8 mouse cellular contexts compared by ENCODE assay signal in the genomic region with DNA sequence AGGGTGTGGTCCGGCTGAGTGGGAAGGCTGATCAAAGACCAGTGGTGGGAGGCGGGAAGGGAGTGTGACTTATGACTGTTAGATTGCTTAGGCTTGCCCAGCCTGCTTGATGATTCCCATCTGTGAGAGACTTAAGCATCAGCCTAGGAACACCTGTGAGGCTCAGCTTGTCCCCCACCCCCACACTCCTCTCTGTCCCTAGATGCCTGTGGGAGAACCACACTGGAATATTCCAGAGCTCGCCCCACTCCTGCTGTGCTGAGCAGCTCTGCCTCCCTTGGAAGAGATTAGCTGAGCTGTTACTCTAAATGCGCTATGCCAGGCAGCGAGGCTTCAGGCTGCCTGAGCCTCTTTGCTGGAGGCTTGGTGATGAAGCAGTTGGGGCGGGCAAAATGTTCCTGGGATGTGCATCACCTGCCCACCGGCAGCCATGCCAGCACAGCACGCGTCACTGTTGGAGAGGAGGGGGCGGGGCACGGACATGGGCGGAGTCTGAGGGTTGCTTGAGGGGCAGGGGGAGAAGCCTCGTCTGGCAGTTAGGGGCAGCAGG. TPM values are rescaled to one million over a fixed set of nuclear protein-coding genes. Genes with fewer than 3 reads are reported as not detected.
DNase-seq lines count a peak whose midpoint lies in the region; ATAC-seq and TF ChIP-seq lines count a peak whose summit lies in the region.
"Not testable (repeated sequence)": the region's sequence is repeated elsewhere in the genome, so short reads cannot be mapped to it uniquely, and the experiment has no call there.

No protein-coding gene starts in this region.

- not testable (repeated sequence) for H3K27ac ChIP-seq in forebrain, postnatal 0 days (ENCODE audit: low read depth, low read length)
- 0 out of 2 replicates have a peak overlapping the region, but pooled peaks have one; percentile 10 for H3K27ac ChIP-seq in limb, embryonic 13.5 days

- intact Hi-C loops in heart, postnatal 36 days (cut with DNase I), result not testable (repeated sequence)

- H3K36me3 ChIP-seq in forebrain, postnatal 0 days (ENCODE audit: insufficient read depth), result not testable (repeated sequence)
- H3K36me3 ChIP-seq in limb, embryonic 13.5 days, result peaks cover 27% of the 10 kb centered on the region

- DNase-seq in 3134 (ENCODE audit: extremely low read depth, insufficient read length, low spot score), result peak; percentile 62
- DNase-seq in cerebellum, postnatal 14 days, result peak; percentile 39 to 54
- DNase-seq in forebrain, postnatal 0 days, result peak; percentile 62
- peak; percentile 30 to 39 for DNase-seq in heart, postnatal 36 days
- peak; percentile 58 for DNase-seq in layer of hippocampus, adult 11-12 months (ENCODE audit: low spot score)
- DNase-seq in right cerebral cortex, postnatal 10 days (ENCODE audit: low spot score in 2 of 2), result peak; percentile 70 to 78

- H3K9ac ChIP-seq in forebrain, postnatal 0 days, result not testable (repeated sequence)
- H3K9ac ChIP-seq in limb, embryonic 13.5 days, result peak overlapping the region; percentile 21; the same call in 1 of the 2 replicates

- H3K4me3 ChIP-seq in forebrain, postnatal 0 days (ENCODE audit: low read depth, low read length), result not testable (repeated sequence)
- peak overlapping the region; percentile 12 for H3K4me3 ChIP-seq in limb, embryonic 13.5 days

- H3K9me3 ChIP-seq in forebrain, postnatal 0 days (ENCODE audit: low read length); limb, embryonic 13.5 days: not testable (repeated sequence)

- ATAC-seq in forebrain, postnatal 0 days, result peak; percentile 44
- peak; percentile 42 for ATAC-seq in limb, embryonic 13.5 days (ENCODE audit: low FRiP score, low read depth)
- ATAC-seq in megakaryocyte-erythroid progenitor cell, adult 5-6 weeks (replicated peaks; ENCODE audit: low FRiP score, low TSS enrichment, poor library complexity, severe bottlenecking), result peak; percentile 8; the same call in 1 of the 2 replicates

- H3K4me1 ChIP-seq in forebrain, postnatal 0 days (ENCODE audit: insufficient read depth), result peaks cover 12% of the 10 kb centered on the region
- H3K4me1 ChIP-seq in limb, embryonic 13.5 days, result peaks cover 33% of the 10 kb centered on the region

- 4% methylated on average over 11 of the region's 13 CpGs for WGBS in forebrain, postnatal 0 days
- 2% methylated on average over 12 of the region's 13 CpGs for WGBS in limb, embryonic 13.5 days

- TF ChIP-seq CTCF in forebrain, postnatal 0 days (IDR thresholded peaks at IDR 0.05; ENCODE audit: low read depth), result not testable (repeated sequence)

- H3K27me3 ChIP-seq in forebrain, postnatal 0 days (ENCODE audit: insufficient read depth, low read length), result not testable (repeated sequence)
- H3K27me3 ChIP-seq in limb, embryonic 13.5 days, result peaks cover 26% of the 10 kb centered on the region

- H3K4me2 ChIP-seq in forebrain, postnatal 0 days (ENCODE audit: low read depth), result peak overlapping the region; percentile 41
- peak overlapping the region; percentile 58 for H3K4me2 ChIP-seq in limb, embryonic 13.5 days (replicated peaks)

RNA-seq across cellular contexts. Expression of gene Notch3, which starts 48.7 kb away (rescaled TPM):
- total RNA-seq in forebrain, postnatal 0 days (2014; rRNA removed), result 13.5 and 22.5 TPM in 2 replicates
- 2.3 and 3.3 TPM in 2 replicates for polyA plus RNA-seq in forebrain, postnatal 0 days (2015; fragmentation: Nextera tagmentation; extraction: Ambion mirVana)
- 10 to 100 TPM; 25.1 to 26.4 TPM for total RNA-seq in heart, postnatal 36 days (2021)
- polyA plus RNA-seq in limb, embryonic 13.5 days (2015; fragmentation: Nextera tagmentation; extraction: Ambion mirVana), result 14.9 and 16.9 TPM in 2 replicates
- total RNA-seq in megakaryocyte-erythroid progenitor cell, adult 5-6 weeks (2014; fragmentation: Nextera tagmentation), result not detected in 2 replicates
- total RNA-seq in megakaryocyte-erythroid progenitor cell, adult 5-6 weeks (2017), result 0.04 TPM in 1 of 2 replicates, not detected in the other

Comparison
In these comparisons a context has a peak if more than half of its experiments do, and no peak if none do; other contexts are left out.
1. RNA of gene Notch3, which starts 48.7 kb away (total RNA-seq): 25.1 to 26.4 TPM in heart, postnatal 36 days and 13.5 to 22.5 TPM in forebrain, postnatal 0 days; 0.04 TPM in megakaryocyte-erythroid progenitor cell, adult 5-6 weeks; every median in the first group is over 10 times any median in the second.
2. Peak in every context shown above with its lines, with median percentiles within 50 percentile points of each other: DNase-seq and ATAC-seq.